Mouse (Mus musculus): ENCODE data around the gene C2cd5.

- TF ChIP-seq MEF2A (IDR thresholded peaks at IDR 0.05; ENCODE audit: borderline replicate concordance, low read depth, low read length) (no peak), MAX (IDR thresholded peaks at IDR 0.05; ENCODE audit: low read length) (no peak), POLR2A (IDR thresholded peaks at IDR 0.05; ENCODE audit: low read depth, low read length) (no peak), CHD1 (IDR thresholded peaks at IDR 0.05; ENCODE audit: low read depth, low read length) (no peak), HCFC1 (IDR thresholded peaks at IDR 0.05; ENCODE audit: low read depth, low read length) (no peak), RAD21 (IDR thresholded peaks at IDR 0.05; ENCODE audit: low read depth, low read length) (no peak), CTCF (conservative IDR thresholded peaks at IDR 0.05 in 1 of 2, IDR thresholded peaks at IDR 0.05 in 1 of 2; ENCODE audit: low read depth in 2 of 2, low read length in 2 of 2) (no peak), SMC3 (IDR thresholded peaks at IDR 0.05; ENCODE audit: low read depth, low read length) (no peak), EP300 (IDR thresholded peaks at IDR 0.05; ENCODE audit: low read length) (no peak), KAT2A (IDR thresholded peaks at IDR 0.05; ENCODE audit: insufficient replicate concordance, low read length) (no peak), IRF4 (IDR thresholded peaks at IDR 0.05; ENCODE audit: low read depth, low read length) (no peak), BHLHE40 (IDR thresholded peaks at IDR 0.05; ENCODE audit: low read depth, low read length) (no peak), TBP (conservative IDR thresholded peaks at IDR 0.05; ENCODE audit: low read depth, low read length) (no peak), USF1 (IDR thresholded peaks at IDR 0.05; ENCODE audit: low read depth, low read length) (no peak)
These were observed 44.6 kb upstream of the C2cd5 start for GRCm38 (mm10) chr6:143144556-143144955.

Measured in CH12.LX (cell line).